Mouse (Mus musculus) midbrain, embryonic 14.5 days (tissue): ENCODE measurements around the gene Olfr959. TPM values are rescaled to one million over a fixed set of nuclear protein-coding genes. Genes with fewer than 3 reads are reported as not detected.

ENCODE experiments used
- polyA plus RNA-seq: library from polyadenylated mRNA; unstranded; fragments of >200 nt; fragmentation: Nextera tagmentation; extraction: Ambion mirVana; gene quantifications from 2 replicates; pipeline ENCODE4 v1.2.1, GENCODE M21; 2014

Gene Olfr959
- polyA plus RNA-seq, 1 experiment from 2014 or later: not detected

Other genes starting within 250 kb of the Olfr959 start
- not detected in 2 replicates for gene Olfr948, start 249.5 kb downstream of the Olfr959 start, polyA plus RNA-seq
- gene Olfr951, start 188.2 kb downstream of the Olfr959 start, polyA plus RNA-seq: not detected in 2 replicates
- gene Olfr952, start 148.4 kb downstream of the Olfr959 start, polyA plus RNA-seq: not detected in 2 replicates
- not detected in 2 replicates for gene Olfr954, start 118.9 kb downstream of the Olfr959 start, polyA plus RNA-seq
- gene Olfr955, start 103.6 kb downstream of the Olfr959 start, polyA plus RNA-seq: not detected in 2 replicates
- not detected in 2 replicates for gene Olfr44, start 81.6 kb downstream of the Olfr959 start, polyA plus RNA-seq
- not detected in 2 replicates for gene Olfr957, start 59.8 kb downstream of the Olfr959 start, polyA plus RNA-seq
- not detected in 2 replicates for gene Olfr958, start 21.5 kb downstream of the Olfr959 start, polyA plus RNA-seq
- gene AW551984, start 28.8 kb upstream of the Olfr959 start, polyA plus RNA-seq: 127 and 131 TPM in 2 replicates
- gene Olfr148, start 35.1 kb upstream of the Olfr959 start, polyA plus RNA-seq: not detected in 2 replicates
- not detected in 2 replicates for gene Olfr960, start 45.8 kb upstream of the Olfr959 start, polyA plus RNA-seq
- gene Olfr961, start 69.5 kb upstream of the Olfr959 start, polyA plus RNA-seq: not detected in 2 replicates
- not detected in 2 replicates for gene Olfr963, start 91.6 kb upstream of the Olfr959 start, polyA plus RNA-seq
- 0.12 TPM in 1 of 2 replicates, not detected in the other for gene Olfr149, start 131.5 kb upstream of the Olfr959 start, polyA plus RNA-seq
- not detected in 2 replicates for gene Olfr965, start 135.8 kb upstream of the Olfr959 start, polyA plus RNA-seq
- not detected in 2 replicates for gene Olfr150, start 155.4 kb upstream of the Olfr959 start, polyA plus RNA-seq
- not detected in 2 replicates for gene Olfr967, start 170.7 kb upstream of the Olfr959 start, polyA plus RNA-seq
- not detected in 2 replicates for gene Olfr968, start 207.7 kb upstream of the Olfr959 start, polyA plus RNA-seq
- not detected in 2 replicates for gene Olfr969, start 215.4 kb upstream of the Olfr959 start, polyA plus RNA-seq
- not detected in 2 replicates for gene Olfr970, start 233.3 kb upstream of the Olfr959 start, polyA plus RNA-seq